Mouse (Mus musculus) yolk sac, embryonic 10.5 days (tissue): ENCODE measurements around the gene Ifitm6.
"Not testable (repeated sequence)": the region's sequence is repeated elsewhere in the genome, so short reads cannot be mapped to it uniquely, and the experiment has no call there.

Source experiments
- DNase-seq: peaks from one replicate; pipeline ENCODE4 v3.0.0-alpha.2; 2017; ENCODE audit warnings: low spot score

Ifitm6 gene

GRCm38 (mm10) chr7:141008312-141008761, 9.4 kb downstream of the Ifitm6 start:
- peak; percentile 46 for DNase-seq

GRCm38 (mm10) chr7:141006914-141007313, 10.8 kb downstream of the Ifitm6 start:
- DNase-seq, result no peak

- no peak for DNase-seq
Observed at GRCm38 (mm10) chr7:141006446-141006845, 11.3 kb downstream of the Ifitm6 start.

GRCm38 (mm10) chr7:141003248-141004010, 14.3 kb downstream of the Ifitm6 start:
- DNase-seq, result no peak

- no peak for DNase-seq
Observed at GRCm38 (mm10) chr7:141000881-141001708, 16.6 kb downstream of the Ifitm6 start.

- no peak for DNase-seq
Observed at GRCm38 (mm10) chr7:140998853-140999700, 18.6 kb downstream of the Ifitm6 start.

- no peak for DNase-seq
Observed at GRCm38 (mm10) chr7:140997817-140998216, 19.9 kb downstream of the Ifitm6 start.

GRCm38 (mm10) chr7:140991117-140991689, 26.5 kb downstream of the Ifitm6 start:
- no peak for DNase-seq

GRCm38 (mm10) chr7:140990622-140991021, 27.1 kb downstream of the Ifitm6 start:
- DNase-seq, result no peak

GRCm38 (mm10) chr7:140990185-140990584, 27.5 kb downstream of the Ifitm6 start:
- DNase-seq, result no peak

GRCm38 (mm10) chr7:140989022-140989421, 28.7 kb downstream of the Ifitm6 start:
- DNase-seq, result no peak

- no peak for DNase-seq
Observed at GRCm38 (mm10) chr7:140987182-140988138, 30.3 kb downstream of the Ifitm6 start.

GRCm38 (mm10) chr7:140982971-140983370, 34.8 kb downstream of the Ifitm6 start:
- DNase-seq, result no peak

GRCm38 (mm10) chr7:140981704-140982103, 36.0 kb downstream of the Ifitm6 start:
- no peak for DNase-seq

- not testable (repeated sequence) for DNase-seq
Observed at GRCm38 (mm10) chr7:140976720-140977119, 41.0 kb downstream of the Ifitm6 start.

- no peak for DNase-seq
Observed at GRCm38 (mm10) chr7:140975465-140975864, 42.3 kb downstream of the Ifitm6 start.

- peak; percentile 23 for DNase-seq
Observed at GRCm38 (mm10) chr7:140974940-140975339, 42.8 kb downstream of the Ifitm6 start.

- DNase-seq, result no peak
Observed at GRCm38 (mm10) chr7:140973396-140974165, 44.1 kb downstream of the Ifitm6 start.

GRCm38 (mm10) chr7:140971479-140972171, 46.1 kb downstream of the Ifitm6 start:
- DNase-seq, result peak; percentile 36
